Mouse (Mus musculus): ENCODE results near the gene Abhd17a. TPM values are rescaled to one million over a fixed set of nuclear protein-coding genes. Genes with fewer than 3 reads are reported as not detected.
A peak's percentile ranks its signal among the peaks of the same experiment; 100 is the strongest.

Gene Abhd17a
- polyA plus RNA-seq, 1 experiment, result 310 TPM

- WGBS, result 93% methylated on average over 6 of the region's 6 CpGs
Measured at GRCm38 (mm10) chr10:80553997-80554396, 36.1 kb downstream of the Abhd17a start.

GRCm38 (mm10) chr10:80553575-80553974, 36.6 kb downstream of the Abhd17a start:
- Histone ChIP-seq H3K27me3 (ENCODE audit: control insufficient read depth, insufficient read depth, low read length) (no peaks in the 10 kb centered on the region), H3K4me3 (ENCODE audit: control insufficient read depth, insufficient read depth, low read length) (no peak overlapping the region), H3K36me3 (ENCODE audit: control insufficient read depth, insufficient read depth, low read length) (peaks cover 15% of the 10 kb centered on the region), H3K27ac (ENCODE audit: control insufficient read depth, insufficient read depth, low read length) (no peak overlapping the region), H3K4me1 (replicated peaks; ENCODE audit: control insufficient read depth, insufficient read depth, low read length) (peaks cover 23% of the 10 kb centered on the region)
- 92% methylated on average over 8 of the region's 8 CpGs for WGBS
- TF ChIP-seq POLR2A (IDR thresholded peaks at IDR 0.05; ENCODE audit: control insufficient read depth, extremely low read depth, insufficient read depth, low read length, poor library complexity), result no peak
- no peak for TF ChIP-seq CTCF (IDR thresholded peaks at IDR 0.05; ENCODE audit: borderline replicate concordance, control insufficient read depth, extremely low read depth, insufficient read depth, low read length, poor library complexity)
- DNase-seq, result no peak

More at GRCm38 (mm10) chr10:80553997-80554396, 36.1 kb downstream of the Abhd17a start:
- Histone ChIP-seq H3K4me3 (ENCODE audit: control insufficient read depth, insufficient read depth, low read length) (no peak overlapping the region), H3K27ac (ENCODE audit: control insufficient read depth, insufficient read depth, low read length) (no peak overlapping the region), H3K36me3 (ENCODE audit: control insufficient read depth, insufficient read depth, low read length) (peaks cover 13% of the 10 kb centered on the region), H3K4me1 (replicated peaks; ENCODE audit: control insufficient read depth, insufficient read depth, low read length) (peaks cover 24% of the 10 kb centered on the region), H3K27me3 (ENCODE audit: control insufficient read depth, insufficient read depth, low read length) (no peaks in the 10 kb centered on the region)
- DNase-seq, result no peak
- TF ChIP-seq CTCF (IDR thresholded peaks at IDR 0.05; ENCODE audit: borderline replicate concordance, control insufficient read depth, extremely low read depth, insufficient read depth, low read length, poor library complexity) (no peak), POLR2A (IDR thresholded peaks at IDR 0.05; ENCODE audit: control insufficient read depth, extremely low read depth, insufficient read depth, low read length, poor library complexity) (no peak)

GRCm38 (mm10) chr10:80552364-80552763, 37.8 kb downstream of the Abhd17a start:
- Histone ChIP-seq H3K4me3 (ENCODE audit: control insufficient read depth, insufficient read depth, low read length) (no peak overlapping the region), H3K27ac (ENCODE audit: control insufficient read depth, insufficient read depth, low read length) (no peak overlapping the region), H3K4me1 (replicated peaks; ENCODE audit: control insufficient read depth, insufficient read depth, low read length) (peaks cover 11% of the 10 kb centered on the region), H3K27me3 (ENCODE audit: control insufficient read depth, insufficient read depth, low read length) (no peaks in the 10 kb centered on the region), H3K36me3 (ENCODE audit: control insufficient read depth, insufficient read depth, low read length) (peaks cover 24% of the 10 kb centered on the region)
- WGBS, result 91% methylated on average over 9 of the region's 9 CpGs
- no peak for DNase-seq
- TF ChIP-seq POLR2A (IDR thresholded peaks at IDR 0.05; ENCODE audit: control insufficient read depth, extremely low read depth, insufficient read depth, low read length, poor library complexity) (no peak), CTCF (IDR thresholded peaks at IDR 0.05; ENCODE audit: borderline replicate concordance, control insufficient read depth, extremely low read depth, insufficient read depth, low read length, poor library complexity) (no peak)

- no peak for DNase-seq
- Histone ChIP-seq H3K27ac (ENCODE audit: control insufficient read depth, insufficient read depth, low read length) (no peak overlapping the region), H3K27me3 (ENCODE audit: control insufficient read depth, insufficient read depth, low read length) (no peaks in the 10 kb centered on the region), H3K36me3 (ENCODE audit: control insufficient read depth, insufficient read depth, low read length) (peaks cover 44% of the 10 kb centered on the region), H3K4me1 (replicated peaks; ENCODE audit: control insufficient read depth, insufficient read depth, low read length) (peaks cover 3% of the 10 kb centered on the region; the same call in 1 of the 2 replicates), H3K4me3 (ENCODE audit: control insufficient read depth, insufficient read depth, low read length) (no peak overlapping the region)
- 95% methylated on average over 21 of the region's 21 CpGs for WGBS
- TF ChIP-seq POLR2A (IDR thresholded peaks at IDR 0.05; ENCODE audit: control insufficient read depth, extremely low read depth, insufficient read depth, low read length, poor library complexity), result no peak
- TF ChIP-seq CTCF (IDR thresholded peaks at IDR 0.05; ENCODE audit: borderline replicate concordance, control insufficient read depth, extremely low read depth, insufficient read depth, low read length, poor library complexity), result no peak
Measured at GRCm38 (mm10) chr10:80549279-80549678, 40.9 kb downstream of the Abhd17a start.

- H3K27ac ChIP-seq (ENCODE audit: control insufficient read depth, insufficient read depth, low read length), result no peak overlapping the region
Measured at GRCm38 (mm10) chr10:80548428-80549006, 41.6 kb downstream of the Abhd17a start.

GRCm38 (mm10) chr10:80547539-80547938, 42.6 kb downstream of the Abhd17a start:
- Histone ChIP-seq H3K4me3 (ENCODE audit: control insufficient read depth, insufficient read depth, low read length) (no peak overlapping the region), H3K27me3 (ENCODE audit: control insufficient read depth, insufficient read depth, low read length) (no peaks in the 10 kb centered on the region), H3K27ac (ENCODE audit: control insufficient read depth, insufficient read depth, low read length) (no peak overlapping the region), H3K36me3 (ENCODE audit: control insufficient read depth, insufficient read depth, low read length) (peaks cover 61% of the 10 kb centered on the region), H3K4me1 (replicated peaks; ENCODE audit: control insufficient read depth, insufficient read depth, low read length) (peaks cover 3% of the 10 kb centered on the region; the same call in 1 of the 2 replicates)
- DNase-seq, result no peak
- TF ChIP-seq CTCF (IDR thresholded peaks at IDR 0.05; ENCODE audit: borderline replicate concordance, control insufficient read depth, extremely low read depth, insufficient read depth, low read length, poor library complexity), result no peak
- no peak for TF ChIP-seq POLR2A (IDR thresholded peaks at IDR 0.05; ENCODE audit: control insufficient read depth, extremely low read depth, insufficient read depth, low read length, poor library complexity)
- 95% methylated on average over 15 of the region's 15 CpGs for WGBS

More at GRCm38 (mm10) chr10:80548428-80549006, 41.6 kb downstream of the Abhd17a start:
- Histone ChIP-seq H3K36me3 (ENCODE audit: control insufficient read depth, insufficient read depth, low read length) (peaks cover 51% of the 10 kb centered on the region), H3K4me3 (ENCODE audit: control insufficient read depth, insufficient read depth, low read length) (no peak overlapping the region), H3K27me3 (ENCODE audit: control insufficient read depth, insufficient read depth, low read length) (no peaks in the 10 kb centered on the region), H3K4me1 (replicated peaks; ENCODE audit: control insufficient read depth, insufficient read depth, low read length) (peaks cover 3% of the 10 kb centered on the region; the same call in 1 of the 2 replicates)
- TF ChIP-seq CTCF (IDR thresholded peaks at IDR 0.05; ENCODE audit: borderline replicate concordance, control insufficient read depth, extremely low read depth, insufficient read depth, low read length, poor library complexity), result peak; percentile 88; the same call in 1 of the 2 replicates
- no peak for TF ChIP-seq POLR2A (IDR thresholded peaks at IDR 0.05; ENCODE audit: control insufficient read depth, extremely low read depth, insufficient read depth, low read length, poor library complexity)
- 87% methylated on average over 10 of the region's 10 CpGs for WGBS
- peak; percentile 31 for DNase-seq

Measured in thymus, adult 2 months (tissue).